Mouse (Mus musculus): ENCODE results near the gene Gtsf1l. TPM values are rescaled to one million over a fixed set of nuclear protein-coding genes. Genes with fewer than 3 reads are reported as not detected.
A peak's percentile ranks its signal among the peaks of the same experiment; 100 is the strongest.
"Not testable (repeated sequence)": the region's sequence is repeated elsewhere in the genome, so short reads cannot be mapped to it uniquely, and the experiment has no call there.

The Gtsf1l gene
- polyA plus RNA-seq, 1 experiment, result 742 TPM

- Histone ChIP-seq H3K27me3 (ENCODE audit: control insufficient read depth, insufficient read depth, low read length) (no peaks in the 10 kb centered on the region), H3K4me1 (ENCODE audit: control insufficient read depth, insufficient read depth, low read length) (no peaks in the 10 kb centered on the region; the same call in 1 of the 2 replicates), H3K27ac (ENCODE audit: control insufficient read depth, insufficient read depth, low read depth, low read length) (no peak overlapping the region), H3K4me3 (ENCODE audit: control insufficient read depth, low read depth, low read length) (no peak overlapping the region), H3K36me3 (ENCODE audit: control insufficient read depth, insufficient read depth, low read length) (no peaks in the 10 kb centered on the region)
- no peak for TF ChIP-seq POLR2A (IDR thresholded peaks at IDR 0.05; ENCODE audit: control insufficient read depth, low read depth, low read length)
- no peak for TF ChIP-seq CTCF (IDR thresholded peaks at IDR 0.05; ENCODE audit: control insufficient read depth, insufficient read depth, insufficient replicate concordance, low read depth, low read length)
Measured at GRCm38 (mm10) chr2:163060630-163061029, 27.0 kb downstream of the Gtsf1l start.

DNA sequence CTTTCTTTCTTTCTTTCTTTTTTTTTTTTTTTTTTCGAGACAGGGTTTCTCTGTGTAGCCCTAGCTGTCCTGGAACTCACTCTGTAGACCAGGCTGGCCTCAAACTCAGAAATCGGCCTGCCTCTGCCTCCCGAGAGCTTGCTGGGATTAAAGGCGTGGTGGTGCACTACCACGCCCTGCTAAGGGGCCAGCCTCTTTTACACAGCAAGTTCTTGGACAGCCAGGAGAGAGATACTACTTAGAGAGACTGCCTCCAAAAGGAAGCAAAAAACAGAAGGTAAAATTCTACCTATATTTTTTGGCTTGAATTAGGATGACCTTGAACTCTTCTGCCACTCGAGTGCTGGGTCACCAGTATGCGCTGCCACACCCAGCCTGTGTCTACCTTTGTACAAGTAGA, 28.7 kb downstream of the Gtsf1l start:
- not testable (repeated sequence) for H3K27ac ChIP-seq (ENCODE audit: control insufficient read depth, insufficient read depth, low read depth, low read length); H3K27me3 ChIP-seq (ENCODE audit: control insufficient read depth, insufficient read depth, low read length); H3K4me3 ChIP-seq (ENCODE audit: control insufficient read depth, low read depth, low read length); H3K36me3 ChIP-seq (ENCODE audit: control insufficient read depth, insufficient read depth, low read length)
- H3K4me1 ChIP-seq (ENCODE audit: control insufficient read depth, insufficient read depth, low read length), result peaks cover 13% of the 10 kb centered on the region

- Histone ChIP-seq H3K27me3 (ENCODE audit: control insufficient read depth, insufficient read depth, low read length) (no peaks in the 10 kb centered on the region), H3K36me3 (ENCODE audit: control insufficient read depth, insufficient read depth, low read length) (no peaks in the 10 kb centered on the region), H3K4me1 (ENCODE audit: control insufficient read depth, insufficient read depth, low read length) (peaks cover 16% of the 10 kb centered on the region), H3K4me3 (ENCODE audit: control insufficient read depth, low read depth, low read length) (no peak overlapping the region), H3K27ac (ENCODE audit: control insufficient read depth, insufficient read depth, low read depth, low read length) (no peak overlapping the region)
- TF ChIP-seq CTCF (IDR thresholded peaks at IDR 0.05; ENCODE audit: control insufficient read depth, insufficient read depth, insufficient replicate concordance, low read depth, low read length) (no peak), POLR2A (IDR thresholded peaks at IDR 0.05; ENCODE audit: control insufficient read depth, low read depth, low read length) (no peak)
Measured at GRCm38 (mm10) chr2:163056584-163056983, 31.1 kb downstream of the Gtsf1l start.

DNA sequence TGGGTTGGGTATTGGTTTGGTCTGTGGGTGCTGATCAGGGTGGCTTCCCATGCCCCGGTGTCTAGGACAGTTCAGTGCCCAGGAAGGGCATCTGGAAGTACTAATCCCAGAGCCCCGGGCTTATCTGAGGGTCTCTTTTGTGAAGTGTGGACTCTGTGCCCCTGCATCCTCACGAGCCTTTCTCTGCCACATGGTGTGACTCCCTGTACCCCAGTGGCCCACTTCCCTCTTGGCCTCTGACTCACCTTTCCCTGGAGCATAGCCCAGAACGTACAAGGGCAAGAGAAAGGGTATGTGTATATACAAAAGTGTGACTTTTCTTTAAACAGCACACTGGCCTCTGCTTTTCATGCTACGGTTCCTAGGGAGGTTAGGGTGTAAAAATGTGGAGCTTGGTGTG, 31.9 kb downstream of the Gtsf1l start:
- Histone ChIP-seq H3K36me3 (ENCODE audit: control insufficient read depth, insufficient read depth, low read length) (no peaks in the 10 kb centered on the region), H3K4me1 (ENCODE audit: control insufficient read depth, insufficient read depth, low read length) (peaks cover 16% of the 10 kb centered on the region), H3K4me3 (ENCODE audit: control insufficient read depth, low read depth, low read length) (no peak overlapping the region), H3K27ac (ENCODE audit: control insufficient read depth, insufficient read depth, low read depth, low read length) (no peak overlapping the region), H3K27me3 (ENCODE audit: control insufficient read depth, insufficient read depth, low read length) (no peaks in the 10 kb centered on the region)
- TF ChIP-seq CTCF (IDR thresholded peaks at IDR 0.05; ENCODE audit: control insufficient read depth, insufficient read depth, insufficient replicate concordance, low read depth, low read length) (no peak), POLR2A (IDR thresholded peaks at IDR 0.05; ENCODE audit: control insufficient read depth, low read depth, low read length) (no peak)

DNA sequence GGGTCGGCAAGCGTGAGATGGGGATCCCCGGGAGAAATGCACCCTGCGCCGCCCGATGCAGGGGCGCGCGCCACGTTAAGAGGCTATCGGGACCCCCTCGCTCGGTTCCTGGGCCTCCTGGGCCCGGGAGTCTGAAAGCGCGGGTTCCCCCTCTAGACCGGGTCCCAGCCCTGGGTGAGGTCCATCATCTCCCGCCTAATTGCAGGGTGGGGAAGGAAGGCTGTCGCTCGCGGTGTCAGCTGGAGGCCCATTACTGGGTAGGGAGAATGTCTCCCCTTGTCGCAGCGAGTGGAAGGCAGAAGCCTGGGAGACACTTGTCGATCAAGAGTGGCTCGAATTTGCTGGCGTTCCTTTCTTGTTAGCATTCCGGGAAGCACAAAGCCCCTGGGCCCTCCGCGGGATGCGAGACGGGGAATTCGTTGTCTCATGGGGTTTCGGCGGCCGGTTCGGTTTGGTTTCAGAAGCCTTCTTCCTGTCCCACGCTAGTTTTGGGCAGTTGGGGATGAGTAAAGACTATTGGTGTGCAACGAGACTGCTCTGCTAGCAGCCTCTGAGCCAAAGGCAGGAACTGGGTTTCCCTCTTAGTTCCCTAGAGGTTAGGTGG, 32.7 kb downstream of the Gtsf1l start:
- H3K4me1 ChIP-seq (ENCODE audit: control insufficient read depth, insufficient read depth, low read length), result peaks cover 16% of the 10 kb centered on the region
- H3K4me3 ChIP-seq (ENCODE audit: control insufficient read depth, low read depth, low read length), result peak overlapping the region; percentile 75
- no peaks in the 10 kb centered on the region for H3K36me3 ChIP-seq (ENCODE audit: control insufficient read depth, insufficient read depth, low read length)
- no peak overlapping the region for H3K27ac ChIP-seq (ENCODE audit: control insufficient read depth, insufficient read depth, low read depth, low read length)
- no peaks in the 10 kb centered on the region for H3K27me3 ChIP-seq (ENCODE audit: control insufficient read depth, insufficient read depth, low read length)
- TF ChIP-seq POLR2A (IDR thresholded peaks at IDR 0.05; ENCODE audit: control insufficient read depth, low read depth, low read length), result no peak

- Histone ChIP-seq H3K36me3 (ENCODE audit: control insufficient read depth, insufficient read depth, low read length) (no peaks in the 10 kb centered on the region), H3K4me3 (ENCODE audit: control insufficient read depth, low read depth, low read length) (peak within 1 kb of the TSS; percentile 75), H3K27me3 (ENCODE audit: control insufficient read depth, insufficient read depth, low read length) (no peaks in the 10 kb centered on the region), H3K27ac (ENCODE audit: control insufficient read depth, insufficient read depth, low read depth, low read length) (no peak within 1 kb of the TSS), H3K4me1 (ENCODE audit: control insufficient read depth, insufficient read depth, low read length) (peaks cover 16% of the 10 kb centered on the region)
- no peak for TF ChIP-seq CTCF (IDR thresholded peaks at IDR 0.05; ENCODE audit: control insufficient read depth, insufficient read depth, insufficient replicate concordance, low read depth, low read length)
- TF ChIP-seq POLR2A (IDR thresholded peaks at IDR 0.05; ENCODE audit: control insufficient read depth, low read depth, low read length), result peak; percentile 62; the same call in 1 of the 2 replicates
Measured at GRCm38 (mm10) chr2:163054335-163054840, 33.3 kb downstream of the Gtsf1l start, which contains the start of gene Mybl2. Gene Mybl2 (plus strand): TSS chr2:163054687.

- Histone ChIP-seq H3K4me3 (ENCODE audit: control insufficient read depth, low read depth, low read length) (no peak overlapping the region), H3K4me1 (ENCODE audit: control insufficient read depth, insufficient read depth, low read length) (peaks cover 16% of the 10 kb centered on the region), H3K27me3 (ENCODE audit: control insufficient read depth, insufficient read depth, low read length) (no peaks in the 10 kb centered on the region), H3K27ac (ENCODE audit: control insufficient read depth, insufficient read depth, low read depth, low read length) (no peak overlapping the region), H3K36me3 (ENCODE audit: control insufficient read depth, insufficient read depth, low read length) (no peaks in the 10 kb centered on the region)
- TF ChIP-seq CTCF (IDR thresholded peaks at IDR 0.05; ENCODE audit: control insufficient read depth, insufficient read depth, insufficient replicate concordance, low read depth, low read length) (no peak), POLR2A (IDR thresholded peaks at IDR 0.05; ENCODE audit: control insufficient read depth, low read depth, low read length) (no peak)
Measured at GRCm38 (mm10) chr2:163052826-163053225, 34.8 kb downstream of the Gtsf1l start.

GRCm38 (mm10) chr2:163052101-163052500, 35.6 kb downstream of the Gtsf1l start:
- H3K4me3 ChIP-seq (ENCODE audit: control insufficient read depth, low read depth, low read length), result no peak overlapping the region
- TF ChIP-seq POLR2A (IDR thresholded peaks at IDR 0.05; ENCODE audit: control insufficient read depth, low read depth, low read length) (no peak), CTCF (IDR thresholded peaks at IDR 0.05; ENCODE audit: control insufficient read depth, insufficient read depth, insufficient replicate concordance, low read depth, low read length) (no peak)
- no peak overlapping the region for H3K27ac ChIP-seq (ENCODE audit: control insufficient read depth, insufficient read depth, low read depth, low read length)

More at GRCm38 (mm10) chr2:163052101-163052500, 35.6 kb downstream of the Gtsf1l start:
- no peaks in the 10 kb centered on the region for H3K36me3 ChIP-seq (ENCODE audit: control insufficient read depth, insufficient read depth, low read length)
- H3K4me1 ChIP-seq (ENCODE audit: control insufficient read depth, insufficient read depth, low read length), result peaks cover 16% of the 10 kb centered on the region
- H3K27me3 ChIP-seq (ENCODE audit: control insufficient read depth, insufficient read depth, low read length), result no peaks in the 10 kb centered on the region

All from testis, adult 2 months (tissue).